Mouse (Mus musculus): Measurements from ENCODE around the gene Kcna7. TPM values are rescaled to one million over a fixed set of nuclear protein-coding genes. Genes with fewer than 3 reads are reported as not detected.

Kcna7 gene
- not detected for polyA plus RNA-seq (2012; fragmentation: generic; extraction: Trizol)

GRCm38 (mm10) chr7:45405091-45406075, at the start of gene Kcna7:
TSS of gene Kcna7 (plus strand) at chr7:45405653.

GRCm38 (mm10) chr7:45366652-45367019, 38.8 kb upstream of the Kcna7 start, which contains the start of gene Ppfia3:
TSS of gene Ppfia3 (minus strand) at chr7:45367019.

GRCm38 (mm10) chr7:45370475-45371311, 34.8 kb upstream of the Kcna7 start, which contains the start of gene Lin7b:
TSS of gene Lin7b (minus strand) at chr7:45370583.

GRCm38 (mm10) chr7:45395578-45396336, 9.7 kb upstream of the Kcna7 start, which contains the start of gene Snrnp70:
TSS of gene Snrnp70 (minus strand) at chr7:45395742.

GRCm38 (mm10) chr7:45413113-45413863, 7.8 kb downstream of the Kcna7 start, which contains the start of gene Ntf5:
TSS of gene Ntf5 (plus strand) at chr7:45413695.

GRCm38 (mm10) chr7:45420615-45420919, 15.1 kb downstream of the Kcna7 start, which contains the start of gene Lhb:
TSS of gene Lhb (plus strand) at chr7:45420820.

GRCm38 (mm10) chr7:45434203-45435015, 29.0 kb downstream of the Kcna7 start, which contains the start of gene Gys1:
TSS of gene Gys1 (plus strand) at chr7:45434844.

GRCm38 (mm10) chr7:45437521-45438276, 32.2 kb downstream of the Kcna7 start, which contains the start of gene Ruvbl2:
TSS of gene Ruvbl2 (minus strand) at chr7:45438096.

Other genes with a start within 250 kb of the Kcna7 start
- under 1 TPM; 0.04 to 0.18 TPM for gene Slc17a7, start 241.7 kb upstream of the Kcna7 start, polyA plus RNA-seq (2012; fragmentation: generic; extraction: Trizol)
- gene Gfy, start 226.1 kb upstream of the Kcna7 start, polyA plus RNA-seq (2012; fragmentation: generic; extraction: Trizol): under 1 TPM; 0.04 to 0.48 TPM
- not detected for gene Pth2, start 224.7 kb upstream of the Kcna7 start, polyA plus RNA-seq (2012; fragmentation: generic; extraction: Trizol)
- gene Ccdc155, start 200.8 kb upstream of the Kcna7 start, polyA plus RNA-seq (2012; fragmentation: generic; extraction: Trizol): 1 to 10 TPM in 1 of 2 experiments, under 1 TPM in 1; 0.71 to 4.3 TPM
- under 1 TPM in 1 of 2 experiments, not detected in 1; 0.15 TPM for gene Dkkl1, start 193.5 kb upstream of the Kcna7 start, polyA plus RNA-seq (2012; fragmentation: generic; extraction: Trizol)
- 100 to 1,000 TPM in 1 of 2 experiments, 10 to 100 TPM in 1; 60.5 to 105 TPM for gene Tead2, start 189.9 kb upstream of the Kcna7 start, polyA plus RNA-seq (2012; fragmentation: generic; extraction: Trizol)
- under 1 TPM; 0.11 to 0.28 TPM for gene Cd37, start 166.5 kb upstream of the Kcna7 start, polyA plus RNA-seq (2012; fragmentation: generic; extraction: Trizol)
- gene Slc6a16, start 164.6 kb upstream of the Kcna7 start, polyA plus RNA-seq (2012; fragmentation: generic; extraction: Trizol): not detected
- not detected for gene Slc6a21, start 128.1 kb upstream of the Kcna7 start, polyA plus RNA-seq (2012; fragmentation: generic; extraction: Trizol)
- 10 to 100 TPM; 23.4 to 26.2 TPM for gene Trpm4, start 71.9 kb upstream of the Kcna7 start, polyA plus RNA-seq (2012; fragmentation: generic; extraction: Trizol)
- under 1 TPM; 0.02 to 0.06 TPM for gene Hrc, start 70.4 kb upstream of the Kcna7 start, polyA plus RNA-seq (2012; fragmentation: generic; extraction: Trizol)
- 1 to 10 TPM; 1.1 to 2.1 TPM for gene Ppfia3, start 38.6 kb upstream of the Kcna7 start, polyA plus RNA-seq (2012; fragmentation: generic; extraction: Trizol)
- 1 to 10 TPM in 1 of 2 experiments, under 1 TPM in 1; 0.23 to 1.8 TPM for gene Lin7b, start 35.1 kb upstream of the Kcna7 start, polyA plus RNA-seq (2012; fragmentation: generic; extraction: Trizol)
- gene Snrnp70, start 9.9 kb upstream of the Kcna7 start, polyA plus RNA-seq (2012; fragmentation: generic; extraction: Trizol): 100 to 1,000 TPM; 229 to 271 TPM
- under 1 TPM; 0.35 to 0.94 TPM for gene Ntf5, start 8.0 kb downstream of the Kcna7 start, polyA plus RNA-seq (2012; fragmentation: generic; extraction: Trizol)
- under 1 TPM in 1 of 2 experiments, not detected in 1; 0.11 TPM for gene Lhb, start 15.2 kb downstream of the Kcna7 start, polyA plus RNA-seq (2012; fragmentation: generic; extraction: Trizol)
- gene Gys1, start 29.2 kb downstream of the Kcna7 start, polyA plus RNA-seq (2012; fragmentation: generic; extraction: Trizol): 10 to 100 TPM; 10.3 to 18.4 TPM
- gene Ruvbl2, start 32.4 kb downstream of the Kcna7 start, polyA plus RNA-seq (2012; fragmentation: generic; extraction: Trizol): 100 to 1,000 TPM in 1 of 2 experiments, 10 to 100 TPM in 1; 68.4 to 154 TPM
- over 10,000 TPM in 1 of 2 experiments, 1,000 to 10,000 TPM in 1; 3,673 to 13,112 TPM for gene Ftl1, start 54.2 kb downstream of the Kcna7 start, polyA plus RNA-seq (2012; fragmentation: generic; extraction: Trizol)
- gene Bax, start 61.2 kb downstream of the Kcna7 start, polyA plus RNA-seq (2012; fragmentation: generic; extraction: Trizol): 100 to 1,000 TPM; 253 to 519 TPM
- gene Tulp2, start 76.2 kb downstream of the Kcna7 start, polyA plus RNA-seq (2012; fragmentation: generic; extraction: Trizol): 1 to 10 TPM in 1 of 2 experiments, under 1 TPM in 1; 0.09 to 1.7 TPM
- not detected for gene Gm45808, start 81.2 kb downstream of the Kcna7 start, polyA plus RNA-seq (2012; fragmentation: generic; extraction: Trizol)
- under 1 TPM; 0.07 to 0.21 TPM for gene Dhdh, start 83.2 kb downstream of the Kcna7 start, polyA plus RNA-seq (2012; fragmentation: generic; extraction: Trizol)
- gene Nucb1, start 104.8 kb downstream of the Kcna7 start, polyA plus RNA-seq (2012; fragmentation: generic; extraction: Trizol): 100 to 1,000 TPM in 1 of 2 experiments, 10 to 100 TPM in 1; 66.5 to 268 TPM
- gene Ppp1r15a, start 120.6 kb downstream of the Kcna7 start, polyA plus RNA-seq (2012; fragmentation: generic; extraction: Trizol): 10 to 100 TPM in 1 of 2 experiments, 1 to 10 TPM in 1; 9.1 to 24.6 TPM
- gene Plekha4, start 120.7 kb downstream of the Kcna7 start, polyA plus RNA-seq (2012; fragmentation: generic; extraction: Trizol): 10 to 100 TPM in 1 of 2 experiments, under 1 TPM in 1; 0.27 to 17.6 TPM
- 1 to 10 TPM in 1 of 2 experiments, under 1 TPM in 1; 0.71 to 5.8 TPM for gene Hsd17b14, start 149.2 kb downstream of the Kcna7 start, polyA plus RNA-seq (2012; fragmentation: generic; extraction: Trizol)
- gene Bcat2, start 164.5 kb downstream of the Kcna7 start, polyA plus RNA-seq (2012; fragmentation: generic; extraction: Trizol): 10 to 100 TPM; 37.7 to 68.6 TPM
- gene Fgf21, start 209.8 kb downstream of the Kcna7 start, polyA plus RNA-seq (2012; fragmentation: generic; extraction: Trizol): under 1 TPM in 1 of 2 experiments, not detected in 1; 0.27 TPM
- gene Fut1, start 211.6 kb downstream of the Kcna7 start, polyA plus RNA-seq (2012; fragmentation: generic; extraction: Trizol): not detected
- not detected for gene Izumo1, start 216.2 kb downstream of the Kcna7 start, polyA plus RNA-seq (2012; fragmentation: generic; extraction: Trizol)
- under 1 TPM; 0.05 to 0.07 TPM for gene Rasip1, start 221.8 kb downstream of the Kcna7 start, polyA plus RNA-seq (2012; fragmentation: generic; extraction: Trizol)
- gene Mamstr, start 234.3 kb downstream of the Kcna7 start, polyA plus RNA-seq (2012; fragmentation: generic; extraction: Trizol): 1 to 10 TPM in 1 of 2 experiments, under 1 TPM in 1; 0.05 to 1.3 TPM